Mouse (Mus musculus) layer of hippocampus, adult 9-11 months (tissue): Measurements from ENCODE around the gene Galk1.

ENCODE experiments used
- DNase-seq: peaks from one replicate; pipeline ENCODE4 v3.0.0; 2022

Gene Galk1

DNA sequence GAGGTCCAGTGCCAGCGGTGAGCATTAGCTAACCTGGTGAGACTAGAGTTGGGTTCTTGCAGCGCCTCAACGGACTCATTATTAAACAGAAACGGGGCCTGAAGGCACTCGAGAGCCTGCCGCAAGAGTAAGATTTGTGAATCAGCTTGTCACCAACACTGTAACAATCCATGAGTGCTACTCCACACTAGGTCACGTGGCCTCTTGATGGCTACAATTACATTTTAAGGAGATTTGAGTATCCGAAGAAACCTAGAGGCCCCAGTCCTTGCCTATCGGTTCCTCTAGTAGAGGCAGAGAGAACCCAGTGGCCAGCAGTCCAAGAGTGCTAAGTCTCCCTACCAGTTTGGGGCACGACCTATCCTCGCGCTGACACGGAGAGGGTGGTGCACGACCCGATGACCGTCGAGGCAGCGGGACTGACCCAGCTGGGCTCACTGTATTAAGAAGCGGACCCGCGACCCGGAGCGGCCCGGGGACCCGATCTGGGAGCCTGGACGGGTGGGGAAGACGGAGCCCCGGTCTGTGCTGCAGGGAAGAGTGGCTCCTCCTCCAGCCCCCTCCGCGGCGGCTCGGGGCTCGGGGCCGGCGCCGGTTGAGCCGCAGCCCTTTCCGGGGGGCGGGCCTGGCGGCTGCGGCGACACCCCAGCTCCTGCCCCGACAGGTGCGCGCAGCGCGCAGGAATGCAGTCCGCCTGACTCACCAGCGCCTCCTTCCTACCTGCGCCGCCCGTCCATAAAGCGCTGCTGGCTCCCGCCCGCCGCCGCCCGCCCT is 38.0 kb downstream of the Galk1 start, which contains the start of gene Itgb4:
Gene Itgb4 (plus strand): TSS at position 401 of the 774 bp plus-strand sequence.
- no peak for DNase-seq

DNA sequence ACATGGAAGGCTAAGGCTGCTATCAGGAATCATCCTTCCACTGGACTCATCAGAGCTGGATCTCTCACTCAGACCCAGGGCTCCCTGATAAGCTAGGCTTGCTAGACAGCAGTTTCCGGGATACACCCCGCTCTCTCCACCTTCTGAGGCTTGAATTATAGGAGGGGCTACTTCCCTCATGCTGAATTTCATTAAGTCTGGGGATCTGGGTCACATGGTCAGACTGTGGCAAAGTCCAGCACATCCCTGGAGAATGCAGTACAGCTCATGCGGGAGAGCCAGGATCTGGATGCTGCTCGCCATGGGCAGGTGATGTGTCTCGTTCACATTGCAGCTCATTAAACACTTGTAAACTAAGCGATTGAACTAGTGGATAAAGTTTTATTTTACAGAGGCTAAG is 41.5 kb downstream of the Galk1 start:
- no peak for DNase-seq

DNA sequence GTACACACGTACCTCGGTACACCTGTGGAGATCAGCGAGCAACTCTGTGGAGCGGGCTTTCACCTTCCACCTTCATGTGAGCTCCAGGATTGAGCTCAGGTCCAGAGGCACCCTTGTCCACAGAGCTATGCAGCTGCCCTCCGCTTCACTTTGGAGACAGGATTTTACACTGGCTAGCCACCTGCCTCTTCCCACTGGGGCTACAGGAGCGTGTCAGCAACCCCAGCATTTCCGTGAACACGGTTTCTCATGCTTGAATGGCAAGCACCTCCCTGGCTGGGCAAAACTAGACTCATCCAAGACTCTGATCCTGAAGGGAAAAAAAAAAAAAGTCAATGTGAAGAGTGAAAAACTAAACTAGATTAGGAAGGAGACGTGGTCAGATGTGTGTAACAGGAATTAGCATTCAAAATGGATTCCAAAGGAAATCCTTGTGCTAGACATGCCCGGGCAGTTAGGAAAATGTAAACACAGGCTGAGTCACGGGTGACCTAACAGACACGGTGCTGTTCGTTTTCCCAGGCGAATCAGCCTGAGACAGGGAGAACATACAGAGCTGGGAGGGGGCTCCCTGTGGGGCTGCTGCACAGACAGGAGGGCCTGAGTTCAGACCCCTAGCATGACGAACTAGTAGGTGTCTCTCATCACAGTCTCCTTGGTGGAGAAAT is 42.4 kb downstream of the Galk1 start:
- no peak for DNase-seq

DNA sequence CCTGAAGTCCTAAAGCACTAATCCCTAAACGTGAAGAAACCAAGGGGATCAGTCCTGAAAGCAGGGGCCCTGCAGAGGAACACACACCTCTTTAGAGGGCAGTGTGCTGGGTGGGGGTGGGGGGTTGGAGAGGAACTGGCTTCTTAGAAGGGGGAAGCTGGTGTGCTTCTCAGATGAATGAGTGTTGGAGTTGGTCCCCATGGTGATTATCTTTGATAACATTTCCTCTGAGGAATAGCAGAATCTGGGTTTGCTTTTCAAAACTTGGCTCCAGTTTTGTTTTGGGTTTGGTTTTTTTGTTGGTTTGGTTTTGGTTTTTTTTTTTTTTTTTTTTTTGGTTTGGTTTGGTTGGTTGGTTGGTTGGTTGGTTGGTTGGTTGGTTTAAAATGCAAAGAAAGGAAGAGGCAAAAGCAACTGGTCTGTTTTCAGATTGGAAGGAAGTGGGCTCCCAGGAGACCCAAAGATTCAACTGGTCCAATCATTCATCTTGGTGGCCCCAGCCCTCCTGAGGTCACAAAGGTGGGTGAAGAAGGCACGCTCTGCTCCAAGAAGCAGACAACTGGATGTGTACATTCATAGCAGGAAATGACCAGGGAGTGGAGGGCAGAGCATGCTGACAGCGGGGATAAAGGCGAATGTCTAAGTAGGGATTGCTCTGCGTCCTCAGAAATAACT is 43.7 kb downstream of the Galk1 start:
- no peak for DNase-seq

DNA sequence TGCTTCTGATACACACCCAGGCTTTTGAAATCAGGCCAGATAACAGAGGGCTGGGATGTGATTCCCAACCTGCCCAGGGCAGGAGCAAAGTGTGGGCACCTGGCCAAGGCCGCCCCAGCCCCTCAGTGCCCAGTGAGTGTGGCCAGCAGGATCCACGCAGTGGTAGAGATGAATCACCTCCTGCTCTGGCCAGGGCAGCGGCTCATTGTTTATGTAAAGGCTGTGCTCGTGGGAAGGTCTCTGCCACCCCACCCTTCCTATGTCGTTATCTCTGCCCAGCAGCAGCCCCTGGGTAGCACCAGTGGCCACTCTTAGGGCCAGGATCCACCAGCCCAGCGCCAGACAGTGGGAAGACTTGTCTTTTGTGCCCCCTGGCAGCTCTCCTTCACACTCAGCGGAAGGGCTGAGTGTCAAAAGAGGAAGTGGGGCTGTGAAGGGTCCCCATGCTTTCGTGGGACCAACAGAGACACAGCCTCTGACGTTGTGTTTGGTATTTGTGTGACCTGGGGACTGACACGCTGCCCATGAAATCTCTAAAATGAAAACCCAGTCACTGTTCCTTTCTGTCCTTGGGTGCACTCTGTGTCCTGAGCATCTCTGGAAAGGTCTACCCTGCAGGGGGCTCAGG is 47.4 kb downstream of the Galk1 start:
- no peak for DNase-seq

DNA sequence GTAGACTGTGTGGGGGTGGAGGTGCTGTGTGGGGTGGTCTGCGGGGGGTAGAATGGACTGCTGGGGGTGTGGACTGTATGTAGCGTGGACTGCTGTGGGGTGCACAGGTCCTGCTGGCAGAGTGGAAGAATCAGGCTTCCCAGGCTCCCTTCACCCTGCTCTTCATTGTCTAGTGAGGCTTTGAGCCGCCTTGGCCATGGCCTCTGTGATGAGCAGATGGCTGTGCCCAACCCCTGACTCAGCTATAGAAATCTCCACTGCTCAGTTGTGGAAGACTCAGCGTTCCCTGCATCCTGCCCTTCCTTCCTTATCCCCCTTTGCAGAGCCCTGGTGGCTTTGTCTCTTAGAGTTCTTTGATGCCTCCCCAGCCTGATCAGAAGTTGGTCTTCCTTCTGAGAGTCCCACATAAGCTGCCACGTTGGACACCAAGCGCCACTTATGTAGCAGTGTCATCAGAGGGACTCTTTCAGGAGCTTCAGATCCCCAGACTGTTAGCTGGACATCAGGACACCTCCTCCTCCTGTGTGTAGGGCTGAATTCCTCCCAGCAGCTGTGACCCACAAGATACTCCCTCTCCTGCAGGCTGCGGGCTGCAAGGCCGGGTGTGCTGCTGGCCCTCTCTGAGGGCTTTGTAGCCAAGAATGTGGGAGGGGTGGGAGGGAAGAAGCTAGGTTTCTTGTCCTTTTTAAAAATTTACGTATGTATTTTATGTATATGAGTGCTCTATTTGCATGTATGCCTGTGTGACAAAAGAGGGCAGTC is 49.7 kb downstream of the Galk1 start:
- no peak for DNase-seq

DNA sequence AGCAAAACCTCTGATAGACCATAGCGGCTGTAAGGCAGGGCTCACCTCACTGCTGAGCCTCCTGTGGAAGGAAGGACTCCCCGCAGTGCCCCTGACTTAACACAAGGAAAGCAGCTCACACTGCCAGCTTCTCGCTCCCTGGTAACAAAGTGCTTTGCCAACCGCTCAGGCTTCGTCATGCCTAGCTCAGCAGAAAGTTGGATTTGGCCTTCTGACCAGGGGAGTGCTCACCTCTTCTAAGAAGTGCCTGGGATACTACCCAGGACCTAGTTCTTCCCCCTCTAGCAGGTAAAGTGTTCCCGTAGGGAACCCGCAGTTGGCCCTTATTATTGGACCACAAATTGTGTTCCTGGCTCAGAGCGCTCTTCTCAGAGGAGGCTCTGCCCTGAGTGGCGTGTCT is 53.5 kb downstream of the Galk1 start:
- DNase-seq, result no peak
